Mouse (Mus musculus) cortical plate, adult 2 months (tissue): ENCODE measurements around the gene Qrich1. TPM values are rescaled to one million over a fixed set of nuclear protein-coding genes. Genes with fewer than 3 reads are reported as not detected.

Source experiments
- H3K27ac ChIP-seq: fragments of 200-500 bp; 2 replicates; pipeline ENCODE4 v1.5.1; 2012; ENCODE audit warnings: low read length, control low read depth, inconsistent platforms; ENCODE audit not compliant: insufficient read depth
- H3K4me1 ChIP-seq: fragments of 200-500 bp; 2 replicates; pipeline ENCODE4 v1.6.1; 2011; ENCODE audit warnings: low read length; ENCODE audit not compliant: control insufficient read depth, insufficient read depth
- H3K4me3 ChIP-seq: fragments of 200-500 bp; 2 replicates; pipeline ENCODE4 v1.5.1; 2011; ENCODE audit warnings: mild to moderate bottlenecking, low read length, control low read depth; ENCODE audit not compliant: insufficient read depth
- CTCF ChIP-seq: fragments of 200-500 bp; IDR thresholded peaks from 2 replicates; pipeline ENCODE4 v1.5.1; 2011; ENCODE audit warnings: mild to moderate bottlenecking, control low read depth, low read length; ENCODE audit not compliant: insufficient read depth; ENCODE audit errors: extremely low read depth
- POLR2A ChIP-seq: fragments of 200-500 bp; IDR thresholded peaks from 2 replicates; pipeline ENCODE4 v1.6.1; 2011; ENCODE audit warnings: mild to moderate bottlenecking, low read length, control low read depth; ENCODE audit not compliant: insufficient read depth; ENCODE audit errors: extremely low read depth
- polyA plus RNA-seq: library from polyadenylated mRNA; depleted of rRNA; stranded (reverse); fragments of >200 nt; gene quantifications from 2 replicates; pipeline ENCODE4 v1.2.3, GENCODE M21; 2012

Gene Qrich1
- polyA plus RNA-seq, 1 experiment, result 110 TPM

GRCm38 (mm10) chr9:108546875-108547274 is 30.3 kb downstream of the Qrich1 start:
- Histone ChIP-seq H3K27ac (no peak overlapping the region), H3K4me3 (no peak overlapping the region), H3K4me1 (no peaks in the 10 kb centered on the region)
- TF ChIP-seq POLR2A (no peak), CTCF (no peak)

DNA sequence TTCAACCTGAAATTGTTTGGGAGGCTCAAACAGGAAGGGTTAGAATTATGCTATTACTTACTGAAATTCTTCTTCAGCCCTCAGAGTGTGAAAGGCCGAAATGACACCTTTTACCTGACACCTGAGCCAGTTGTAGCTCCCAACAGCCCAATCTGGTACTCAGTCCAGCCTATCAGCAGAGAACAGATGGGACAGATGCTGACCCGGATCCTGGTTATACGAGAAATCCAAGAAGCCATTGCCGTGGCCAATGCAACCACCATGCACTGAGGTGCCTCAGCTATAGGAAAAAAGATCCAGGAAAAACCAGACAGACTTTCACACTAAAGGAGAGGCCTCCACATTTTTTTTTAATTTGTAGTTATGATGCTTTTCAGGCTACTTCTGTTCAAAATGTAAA is 42.6 kb downstream of the Qrich1 start:
- Histone ChIP-seq H3K4me3 (no peak overlapping the region), H3K27ac (no peak overlapping the region), H3K4me1 (peaks cover 2% of the 10 kb centered on the region; the same call in 1 of the 2 replicates)
- no peak for TF ChIP-seq POLR2A
- no peak for TF ChIP-seq CTCF

DNA sequence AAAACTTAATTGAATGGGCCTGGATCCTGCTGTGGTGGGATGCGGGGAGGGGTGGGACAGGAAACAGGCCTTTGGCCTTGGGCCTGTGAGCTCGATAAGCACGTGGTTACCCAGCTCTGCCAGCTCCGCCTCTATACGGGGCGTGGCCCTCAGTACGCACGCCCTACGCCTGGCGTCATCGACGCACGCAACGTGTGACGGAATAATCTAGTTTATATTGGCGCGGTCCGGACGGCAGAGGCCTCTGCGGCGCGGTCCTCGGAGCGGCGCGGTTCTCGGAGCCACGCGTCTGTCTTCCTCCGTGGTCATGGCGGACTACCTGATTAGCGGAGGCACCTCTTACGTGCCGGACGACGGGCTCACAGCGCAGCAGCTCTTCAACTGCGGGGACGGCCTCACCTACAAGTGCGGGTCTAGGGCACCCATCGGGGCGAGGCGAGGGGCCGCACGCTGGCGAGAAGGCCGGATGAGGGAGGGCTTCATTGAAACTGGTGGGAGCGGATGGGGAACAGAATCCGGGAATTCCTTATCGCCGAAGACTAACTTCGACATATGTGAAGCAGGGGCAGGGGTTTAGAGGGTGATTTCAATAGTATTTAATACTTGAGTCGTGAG is 43.7 kb downstream of the Qrich1 start, which contains the start of gene Impdh2:
Impdh2 (plus strand) TSS at position 60 of the 615 bp plus-strand sequence.
- Histone ChIP-seq H3K4me3 (peak within 1 kb of the TSS; percentile 45), H3K4me1 (peaks cover 2% of the 10 kb centered on the region; the same call in 1 of the 2 replicates), H3K27ac (no peak within 1 kb of the TSS)
- TF ChIP-seq CTCF (no peak), POLR2A (peak; percentile 92)

- peaks cover 5% of the 10 kb centered on the region; the same call in 1 of the 2 replicates for H3K4me1 ChIP-seq
- no peak overlapping the region for H3K4me3 ChIP-seq
- H3K27ac ChIP-seq, result no peak overlapping the region
- TF ChIP-seq CTCF (no peak), POLR2A (no peak; the same call in 1 of the 2 replicates)
Observed at GRCm38 (mm10) chr9:108563671-108564070, 47.1 kb downstream of the Qrich1 start.

GRCm38 (mm10) chr9:108564131-108564530 is 47.5 kb downstream of the Qrich1 start:
- Histone ChIP-seq H3K4me3 (no peak overlapping the region), H3K27ac (no peak overlapping the region), H3K4me1 (peaks cover 5% of the 10 kb centered on the region; the same call in 1 of the 2 replicates)
- no peak for TF ChIP-seq POLR2A
- no peak for TF ChIP-seq CTCF

DNA sequence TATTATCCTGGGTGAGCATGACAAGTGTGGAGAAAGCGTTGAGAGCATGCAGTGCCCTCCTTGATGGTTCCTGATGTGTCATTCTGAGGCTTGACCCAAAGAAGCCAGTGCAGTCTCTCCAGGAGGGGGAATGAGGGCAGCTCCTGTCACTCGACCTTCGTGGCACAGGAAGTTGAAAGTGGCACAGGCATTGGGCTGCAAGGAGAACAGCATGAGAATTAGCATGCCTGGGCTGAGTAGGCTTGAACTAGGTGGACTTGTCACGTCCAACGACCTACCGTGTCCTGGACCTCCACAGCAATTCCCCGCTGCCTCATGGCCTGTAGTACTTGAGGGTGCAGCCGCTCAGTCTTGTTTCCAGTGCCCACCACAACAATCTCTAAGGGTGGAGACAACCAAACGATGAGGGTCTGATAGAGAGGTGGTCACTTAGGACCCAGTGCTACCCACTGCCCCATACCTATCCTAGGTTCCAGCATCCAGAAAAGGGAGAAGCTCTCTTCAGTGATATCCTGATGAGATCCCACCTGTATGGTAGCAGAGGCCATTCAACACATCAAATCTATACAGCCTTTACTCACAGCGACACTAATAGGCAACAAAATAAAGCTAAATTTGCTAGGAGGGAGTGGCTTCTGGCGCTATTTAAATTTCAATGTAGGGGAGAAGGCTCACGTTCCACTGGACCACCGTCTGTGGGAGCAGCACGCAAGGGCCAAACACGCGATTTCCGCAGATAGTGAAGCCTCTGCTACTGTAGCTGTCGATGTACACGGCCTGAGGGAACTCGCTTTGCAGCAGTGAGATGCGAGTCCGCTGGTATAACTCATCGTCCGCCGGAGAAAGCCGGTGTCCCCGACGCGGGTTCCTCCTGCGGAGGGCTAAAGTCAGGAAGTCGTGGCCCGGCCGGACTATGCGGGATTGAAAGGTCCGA is 49.5 kb downstream of the Qrich1 start:
- peak overlapping the region; percentile 63 for H3K4me3 ChIP-seq
- peak overlapping the region; percentile 36 for H3K27ac ChIP-seq
- H3K4me1 ChIP-seq, result peaks cover 5% of the 10 kb centered on the region; the same call in 1 of the 2 replicates
- TF ChIP-seq POLR2A, result 0 out of 2 replicates have a peak, but pooled peaks have one; percentile 13
- no peak for TF ChIP-seq CTCF

GRCm38 (mm10) chr9:108566815-108567776 is 50.5 kb downstream of the Qrich1 start, which contains the start of gene Ndufaf3:
Ndufaf3 (minus strand) TSS chr9:108567434.
- Histone ChIP-seq H3K4me1 (peaks cover 3% of the 10 kb centered on the region; the same call in 1 of the 2 replicates), H3K4me3 (peak within 1 kb of the TSS; percentile 63), H3K27ac (peak within 1 kb of the TSS; percentile 89)
- TF ChIP-seq POLR2A (peak; percentile 98), CTCF (peak; percentile 78)

DNA sequence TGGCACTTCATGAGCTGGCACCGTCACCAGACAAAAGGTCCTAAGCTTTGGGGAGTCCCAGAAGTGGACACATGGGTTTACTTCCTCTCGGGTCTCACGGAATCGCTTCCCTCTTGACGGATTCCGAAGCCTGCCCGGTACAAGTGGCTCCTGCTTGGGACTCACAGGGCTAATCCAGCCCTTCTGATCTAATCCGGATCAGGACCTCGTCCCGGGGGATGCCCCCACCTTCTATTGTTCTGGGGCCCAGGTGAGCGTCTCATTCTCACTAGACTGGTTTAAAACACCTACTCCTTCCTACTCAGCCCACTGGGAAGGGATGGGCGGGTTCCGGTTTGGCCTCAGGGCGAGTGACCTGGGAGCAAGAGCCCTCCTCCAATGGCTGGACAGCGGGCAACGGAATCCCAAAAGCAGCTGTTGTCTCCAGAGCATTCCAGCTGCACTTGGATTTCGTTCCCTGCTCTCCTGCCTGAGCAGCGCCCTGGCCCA is 51.4 kb downstream of the Qrich1 start:
- no peak for TF ChIP-seq CTCF
- H3K27ac ChIP-seq, result peak overlapping the region; percentile 54; the same call in 1 of the 2 replicates
- H3K4me3 ChIP-seq, result peak overlapping the region; percentile 63
- peaks cover 3% of the 10 kb centered on the region; the same call in 1 of the 2 replicates for H3K4me1 ChIP-seq

- no peak for TF ChIP-seq POLR2A
- no peak overlapping the region; the same call in 1 of the 2 replicates for H3K4me3 ChIP-seq
- H3K4me1 ChIP-seq, result peaks cover 3% of the 10 kb centered on the region; the same call in 1 of the 2 replicates
- no peak overlapping the region for H3K27ac ChIP-seq
Observed at GRCm38 (mm10) chr9:108568511-108568921, 51.9 kb downstream of the Qrich1 start.
